Mouse (Mus musculus): Measurements from ENCODE around the gene Oxct1.

GRCm38 (mm10) chr15:4171600-4171999, 145.4 kb downstream of the Oxct1 start:
- TF ChIP-seq CTCF (IDR thresholded peaks at IDR 0.05) (no peak), POLR2A (IDR thresholded peaks at IDR 0.05; ENCODE audit: insufficient read depth, low read depth, low read length) (no peak), EP300 (IDR thresholded peaks at IDR 0.05; ENCODE audit: insufficient read depth, low read depth, low read length) (no peak)
